In genomic region chr11:7144369-7144768, GRCm38 (mm10) we compare ENCODE assay signal across 9 mouse cellular contexts. TPM values are rescaled to one million over a fixed set of nuclear protein-coding genes. Genes with fewer than 3 reads are reported as not detected.
DNase-seq lines count a peak whose midpoint lies in the region; ATAC-seq and TF ChIP-seq lines count a peak whose summit lies in the region.
"Had no signal": no experiment of that assay in that cellular context is flagged by ENCODE, and none has a peak within 500 bp of the region (broad histone marks: within the 10 kb centered on the region; RNA-seq: fewer than 3 reads in every experiment).

No protein-coding gene starts in this region.

- no peaks in the 10 kb centered on the region for H3K36me3 ChIP-seq in liver, embryonic 11.5 days (ENCODE audit: control insufficient read depth, insufficient read depth, low read length)
- no peaks in the 10 kb centered on the region for H3K36me3 ChIP-seq in kidney, postnatal 0 days (ENCODE audit: insufficient read depth, low read length)
- no peaks in the 10 kb centered on the region for H3K36me3 ChIP-seq in intestine, embryonic 15.5 days
- H3K36me3 ChIP-seq: heart, embryonic 15.5 days; liver, embryonic 15.5 days had no signal

- no peaks in the 10 kb centered on the region for H3K9me3 ChIP-seq in liver, embryonic 11.5 days (ENCODE audit: control insufficient read depth, low read length)
- no peaks in the 10 kb centered on the region for H3K9me3 ChIP-seq in kidney, postnatal 0 days (replicated peaks; ENCODE audit: low read length)
- H3K9me3 ChIP-seq in intestine, embryonic 15.5 days, result no peaks in the 10 kb centered on the region
- H3K9me3 ChIP-seq: heart, embryonic 15.5 days; liver, embryonic 15.5 days had no signal

- no peak overlapping the region for H3K4me2 ChIP-seq in liver, embryonic 11.5 days
- H3K4me2 ChIP-seq in kidney, postnatal 0 days (ENCODE audit: low read length), result no peak overlapping the region
- no peak overlapping the region for H3K4me2 ChIP-seq in intestine, embryonic 15.5 days (replicated peaks)
- H3K4me2 ChIP-seq: heart, embryonic 15.5 days; liver, embryonic 15.5 days had no signal

- H3K9ac ChIP-seq in liver, embryonic 11.5 days (ENCODE audit: low read depth, low read length), result no peak overlapping the region
- H3K9ac ChIP-seq in kidney, postnatal 0 days (ENCODE audit: low read depth, low read length), result no peak overlapping the region
- H3K9ac ChIP-seq in intestine, embryonic 15.5 days, result no peak overlapping the region
- H3K9ac ChIP-seq: heart, embryonic 15.5 days; liver, embryonic 15.5 days had no signal

- H3K27me3 ChIP-seq in liver, embryonic 11.5 days (replicated peaks; ENCODE audit: control insufficient read depth, insufficient read depth, low read length), result no peaks in the 10 kb centered on the region
- no peaks in the 10 kb centered on the region for H3K27me3 ChIP-seq in kidney, postnatal 0 days (ENCODE audit: insufficient read depth, low read length)
- no peaks in the 10 kb centered on the region for H3K27me3 ChIP-seq in intestine, embryonic 15.5 days (replicated peaks)
- H3K27me3 ChIP-seq: heart, embryonic 15.5 days; liver, embryonic 15.5 days had no signal

- 82% methylated on average over 11 of the region's 11 CpGs for WGBS in liver, embryonic 11.5 days
- 90% methylated on average over 11 of the region's 11 CpGs for WGBS in kidney, postnatal 0 days
- 84% methylated on average over 11 of the region's 11 CpGs for WGBS in intestine, embryonic 15.5 days

- no peaks in the 10 kb centered on the region for H3K4me1 ChIP-seq in liver, embryonic 11.5 days (replicated peaks; ENCODE audit: control insufficient read depth, insufficient read depth, low read length)
- no peaks in the 10 kb centered on the region for H3K4me1 ChIP-seq in kidney, postnatal 0 days (replicated peaks; ENCODE audit: insufficient read depth, low read length)
- H3K4me1 ChIP-seq in intestine, embryonic 15.5 days (replicated peaks), result peaks cover 4% of the 10 kb centered on the region

- DNase-seq in liver, result peak; percentile 32
- no peak for DNase-seq in liver, embryonic 11.5 days (ENCODE audit: low spot score)
- peak; percentile 41 for DNase-seq in cerebellum, adult 9-11 months
- DNase-seq in kidney, postnatal 0 days (ENCODE audit: low spot score), result no peak
- DNase-seq in thymus, postnatal 0 days (ENCODE audit: low spot score), result peak; percentile 19
- DNase-seq in spleen, postnatal 14 days (ENCODE audit: low spot score in 2 of 2), result no peak

- no peak overlapping the region for H3K4me3 ChIP-seq in liver, embryonic 11.5 days (ENCODE audit: low read depth, low read length)
- H3K4me3 ChIP-seq in kidney, postnatal 0 days (replicated peaks; ENCODE audit: low read depth, low read length), result no peak overlapping the region
- no peak overlapping the region for H3K4me3 ChIP-seq in intestine, embryonic 15.5 days (replicated peaks)
- H3K4me3 ChIP-seq: heart, embryonic 15.5 days; liver, embryonic 15.5 days had no signal

- no peak for ATAC-seq in liver, embryonic 11.5 days (replicated peaks; ENCODE audit: low FRiP score)
- no peak for ATAC-seq in kidney, postnatal 0 days (replicated peaks; ENCODE audit: low FRiP score, low read depth)
- ATAC-seq in intestine, embryonic 15.5 days, result no peak

- no peak overlapping the region for H3K27ac ChIP-seq in liver, embryonic 11.5 days (ENCODE audit: low read depth, low read length)
- no peak overlapping the region for H3K27ac ChIP-seq in kidney, postnatal 0 days
- no peak overlapping the region for H3K27ac ChIP-seq in intestine, embryonic 15.5 days
- H3K27ac ChIP-seq: heart, embryonic 15.5 days; liver, embryonic 15.5 days had no signal

- peak; percentile 71 for TF ChIP-seq CTCF in kidney, postnatal 0 days (IDR thresholded peaks at IDR 0.05; ENCODE audit: low read depth)

RNA-seq across cellular contexts. Expression of gene Gm11985, which starts 44.0 kb away (rescaled TPM):
- polyA plus RNA-seq in liver, embryonic 11.5 days (2014; fragmentation: Nextera tagmentation; extraction: Ambion mirVana), result not detected in 2 replicates
- polyA plus RNA-seq in kidney, postnatal 0 days (2015; fragmentation: Nextera tagmentation; extraction: Ambion mirVana), result not detected in 2 replicates
- not detected in 2 replicates for polyA plus RNA-seq in thymus, postnatal 0 days (2015; fragmentation: Nextera tagmentation; extraction: Ambion mirVana)
- polyA plus RNA-seq in intestine, embryonic 15.5 days (2015; fragmentation: Nextera tagmentation; extraction: Ambion mirVana), result not detected in 2 replicates
- polyA plus RNA-seq: heart, embryonic 15.5 days; liver, embryonic 15.5 days had no signal

RNA-seq across cellular contexts. Expression of gene Igfbp1, which starts 53.2 kb away (rescaled TPM):
- polyA plus RNA-seq in liver, embryonic 11.5 days (2014; fragmentation: Nextera tagmentation; extraction: Ambion mirVana), result 48.2 and 49.9 TPM in 2 replicates
- polyA plus RNA-seq in kidney, postnatal 0 days (2015; fragmentation: Nextera tagmentation; extraction: Ambion mirVana), result 11.8 and 15.3 TPM in 2 replicates
- polyA plus RNA-seq in thymus, postnatal 0 days (2015; fragmentation: Nextera tagmentation; extraction: Ambion mirVana), result 0.17 and 0.40 TPM in 2 replicates
- 3.2 and 9.4 TPM in 2 replicates for polyA plus RNA-seq in intestine, embryonic 15.5 days (2015; fragmentation: Nextera tagmentation; extraction: Ambion mirVana)

Comparison
In these comparisons a context has a peak if more than half of its experiments do, and no peak if none do; other contexts are left out.
1. DNase-seq: peak in liver (single experiment), cerebellum, adult 9-11 months (single experiment) and thymus, postnatal 0 days (single experiment); none in liver, embryonic 11.5 days (single experiment), kidney, postnatal 0 days (single experiment) and spleen, postnatal 14 days (0 of 2).